Mouse (Mus musculus) kidney, adult 2 months (tissue): Measurements from ENCODE around the gene Zbtb5.

Source experiments
- CTCF ChIP-seq: fragments of 200-500 bp; conservative IDR thresholded peaks from 2 replicates; pipeline ENCODE4 v1.5.1; 2011; ENCODE audit warnings: low read depth, mild to moderate bottlenecking, control low read depth, low read length, moderate library complexity, mixed read lengths; ENCODE audit not compliant: insufficient read depth, insufficient read length
- POLR2A ChIP-seq: fragments of 200-500 bp; IDR thresholded peaks from one replicate; pipeline ENCODE4 v1.6.1; 2011; ENCODE audit warnings: low read depth, low read length, control low read depth

DNA sequence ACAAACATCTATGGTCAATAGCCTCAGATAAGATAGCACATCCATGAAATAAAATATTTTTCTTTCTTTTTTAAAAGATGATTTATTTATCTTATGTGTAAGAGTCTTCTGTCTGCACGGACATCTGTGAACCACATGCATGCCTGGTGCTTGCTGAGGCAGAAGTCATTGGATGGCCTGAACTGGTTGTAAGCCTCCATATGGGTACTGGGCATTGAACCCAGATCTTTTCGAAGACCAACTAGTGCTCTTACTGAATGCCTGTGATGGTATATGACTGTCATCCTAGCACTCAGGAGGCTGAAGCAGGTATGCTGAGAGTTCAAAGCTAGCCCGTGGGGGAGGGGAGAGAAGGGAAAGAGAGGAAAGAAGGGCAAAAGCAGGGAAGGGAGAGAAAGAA, 14.1 kb downstream of the Zbtb5 start:
- no peak for TF ChIP-seq CTCF
- no peak for TF ChIP-seq POLR2A
